Mouse (Mus musculus) ZHBTc4 (cell line): ENCODE results near the gene Ap3d1.

ENCODE experiments used
- DNase-seq: peaks from one replicate; pipeline ENCODE4 v3.0.0-alpha.2; 2011; ENCODE audit warnings: low read depth, low spot score

Ap3d1 gene

DNA sequence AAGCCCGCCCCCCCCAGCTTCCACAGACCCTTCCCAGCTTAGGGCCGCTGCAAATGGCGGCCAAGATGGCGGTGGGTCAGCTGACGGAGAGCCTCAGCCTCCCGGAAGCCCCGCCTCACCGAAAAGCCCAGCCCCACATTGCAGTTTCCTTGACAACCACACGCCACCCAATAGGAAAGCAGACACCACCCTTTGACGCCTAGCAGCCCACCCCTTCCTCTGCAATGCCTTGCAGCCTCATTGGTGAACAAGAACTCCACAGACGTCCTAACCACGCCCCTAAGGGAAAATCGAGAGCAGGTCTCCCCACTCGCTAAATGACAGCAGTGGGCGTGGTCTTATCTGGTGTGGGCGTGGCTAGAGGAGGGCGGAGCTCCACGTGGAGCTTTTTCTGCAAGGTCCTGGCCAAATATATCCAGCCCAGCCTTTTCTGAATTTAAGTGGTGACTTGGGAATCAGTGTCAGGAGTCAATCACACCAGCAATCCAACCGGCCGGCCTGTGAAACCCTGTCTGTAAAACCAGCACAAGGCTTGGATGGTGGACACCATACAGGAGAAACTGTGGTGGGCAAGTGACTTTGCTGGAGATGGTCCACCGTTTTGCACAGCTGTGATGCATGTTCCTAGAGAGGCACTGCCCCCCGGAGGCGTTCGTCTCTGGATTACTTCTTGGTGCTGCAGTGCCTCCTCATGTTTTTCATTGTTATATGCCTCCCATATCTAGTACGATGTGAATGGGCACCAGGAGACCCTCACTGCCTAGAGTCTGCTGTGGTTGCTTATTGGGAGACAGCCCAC lies at the start of gene Ap3d1:
Ap3d1 (minus strand) TSS at position 85 of the 799 bp plus-strand sequence.
- DNase-seq: peak; percentile 100

DNA sequence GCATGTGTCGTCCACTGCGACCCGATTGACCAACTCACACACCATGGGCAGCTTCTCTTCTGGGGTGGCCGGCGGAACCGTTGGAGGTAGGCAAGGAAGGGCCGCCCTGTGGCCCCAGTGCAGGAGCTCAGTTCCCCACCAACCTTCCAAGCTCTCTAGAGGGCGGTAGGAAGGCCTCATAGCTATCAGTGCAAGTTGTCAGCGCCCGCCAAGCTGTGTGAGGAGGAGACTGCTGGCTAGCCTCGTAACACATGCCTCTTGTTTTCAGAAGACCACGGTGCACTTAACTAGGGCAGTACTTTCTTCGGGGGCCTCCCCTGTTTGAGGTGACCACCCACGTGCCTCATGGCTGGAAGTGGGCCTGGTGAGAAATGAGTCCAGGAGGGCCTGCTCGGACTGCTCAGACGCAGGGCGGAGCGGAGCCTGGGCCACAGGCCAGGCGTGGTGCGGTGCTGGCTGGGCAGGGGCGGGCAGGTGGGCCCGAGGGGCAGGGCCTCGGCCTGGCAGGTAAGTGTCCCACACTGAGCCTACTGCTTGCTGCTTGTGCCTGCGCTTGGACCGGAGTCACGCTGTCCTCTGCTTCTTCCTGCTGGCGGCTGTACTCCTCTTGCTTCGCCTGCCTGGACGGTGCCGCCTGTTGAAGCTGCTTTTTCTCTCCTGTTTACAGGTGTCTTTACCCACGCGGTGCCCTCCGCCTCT lies 49.6 kb upstream of the Ap3d1 start:
- peak; percentile 52 for DNase-seq

DNA sequence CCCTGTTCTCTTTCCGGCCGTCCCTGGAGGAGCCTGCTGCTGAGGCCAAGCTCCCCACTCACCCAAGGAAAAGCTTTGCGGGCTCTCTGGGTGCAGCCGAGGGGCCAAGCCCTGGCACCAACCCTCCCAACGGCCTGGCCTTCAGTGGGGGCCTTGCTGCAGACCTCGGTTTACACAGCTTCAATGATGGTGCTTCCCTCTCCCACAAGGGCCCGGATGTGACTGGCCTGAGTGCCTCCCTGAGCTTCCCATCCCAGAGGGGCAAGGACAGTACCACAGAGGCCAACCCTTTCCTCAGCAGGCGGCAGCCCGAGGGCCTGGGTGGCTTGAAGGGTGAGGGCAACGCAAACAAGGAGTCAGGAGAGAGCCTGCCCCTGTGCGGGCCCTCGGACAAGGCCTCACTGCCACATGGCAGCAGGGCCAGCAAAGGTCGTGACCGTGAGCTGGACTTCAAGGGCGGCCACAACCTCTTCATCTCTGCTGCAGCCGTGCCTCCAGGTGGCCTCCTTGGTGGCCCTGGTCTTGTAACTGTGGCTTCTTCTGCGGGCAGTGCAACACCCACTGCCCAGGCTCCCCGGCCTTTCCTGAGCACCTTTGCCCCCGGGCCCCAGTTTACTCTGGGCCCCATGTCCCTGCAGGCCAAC lies 48.8 kb upstream of the Ap3d1 start:
- no peak for DNase-seq

DNA sequence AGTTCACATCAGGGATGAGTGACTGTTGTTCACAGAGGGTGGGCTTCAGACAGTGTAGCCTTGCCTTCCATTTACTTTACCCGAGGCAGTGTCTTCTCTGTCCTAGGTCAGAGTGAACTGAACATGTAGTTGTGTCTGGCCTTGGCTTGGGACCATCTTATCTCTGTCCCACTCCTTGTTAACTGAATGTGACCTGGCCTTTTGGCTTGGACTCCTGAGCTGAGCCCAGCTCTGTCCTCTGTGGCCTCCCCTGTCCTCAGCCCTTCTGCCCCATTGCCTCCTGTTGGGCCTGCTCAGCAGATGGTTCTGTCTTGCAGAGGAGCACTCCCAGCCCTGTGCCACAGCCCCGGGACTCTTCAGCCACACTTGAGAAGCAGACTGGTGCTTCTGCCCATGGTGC lies 45.5 kb upstream of the Ap3d1 start:
- no peak for DNase-seq

DNA sequence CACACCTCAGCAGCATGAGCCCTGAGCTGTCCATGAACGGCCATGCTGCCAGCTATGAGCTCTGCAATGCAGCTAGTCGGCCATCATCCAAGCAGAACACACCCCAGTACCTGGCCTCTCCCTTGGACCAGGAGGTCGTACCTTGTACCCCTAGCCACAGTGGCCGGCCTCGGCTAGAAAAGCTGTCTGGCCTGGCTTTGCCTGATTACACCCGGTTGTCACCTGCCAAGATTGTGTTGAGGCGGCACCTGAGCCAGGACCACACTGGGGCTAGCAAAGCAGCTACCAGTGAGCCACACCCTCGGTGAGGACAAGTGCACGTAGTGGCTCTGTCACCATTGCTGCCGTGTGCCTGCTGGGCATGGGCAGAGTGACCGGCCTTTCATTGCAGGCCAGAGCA lies 43.9 kb upstream of the Ap3d1 start:
- DNase-seq: no peak

DNA sequence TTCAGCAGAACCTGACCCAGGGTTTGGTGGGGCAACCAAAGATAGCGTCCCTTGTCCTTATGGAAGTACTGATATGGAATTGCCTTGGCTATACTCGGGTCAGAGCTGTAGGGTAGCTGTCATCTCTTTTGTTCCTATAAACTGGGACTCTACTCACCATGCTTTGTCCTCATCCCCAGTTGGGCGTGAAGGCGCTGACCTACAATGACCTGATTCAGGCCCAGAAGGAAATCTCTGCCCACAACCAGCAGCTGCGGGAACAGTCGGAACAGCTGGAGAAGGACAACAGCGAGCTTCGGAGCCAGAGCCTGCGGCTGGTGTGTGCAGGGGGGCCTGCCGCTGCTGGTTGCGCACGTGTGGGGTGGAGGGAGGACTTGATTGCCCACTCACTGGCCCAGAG lies 42.8 kb upstream of the Ap3d1 start:
- no peak for DNase-seq

DNA sequence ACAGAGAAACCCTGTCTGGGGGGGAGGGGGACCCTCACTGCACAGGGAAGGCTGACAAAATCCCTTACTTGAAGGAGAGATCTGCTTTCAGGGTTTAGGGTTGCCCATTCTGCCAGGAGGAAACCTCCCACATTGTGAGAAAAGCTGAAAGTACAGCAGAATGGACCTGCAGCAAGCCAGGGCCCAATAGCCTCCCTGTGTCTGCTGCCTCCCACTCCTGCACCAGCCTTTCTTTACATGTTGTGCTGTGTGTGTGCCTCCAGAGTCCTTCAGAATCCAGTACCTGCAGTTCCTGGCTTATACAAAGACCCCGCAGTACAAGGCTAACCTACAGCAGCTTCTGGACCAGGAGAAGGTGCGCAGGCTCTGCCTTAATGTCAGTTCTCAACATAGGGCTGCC lies 42.2 kb upstream of the Ap3d1 start:
- DNase-seq: no peak

DNA sequence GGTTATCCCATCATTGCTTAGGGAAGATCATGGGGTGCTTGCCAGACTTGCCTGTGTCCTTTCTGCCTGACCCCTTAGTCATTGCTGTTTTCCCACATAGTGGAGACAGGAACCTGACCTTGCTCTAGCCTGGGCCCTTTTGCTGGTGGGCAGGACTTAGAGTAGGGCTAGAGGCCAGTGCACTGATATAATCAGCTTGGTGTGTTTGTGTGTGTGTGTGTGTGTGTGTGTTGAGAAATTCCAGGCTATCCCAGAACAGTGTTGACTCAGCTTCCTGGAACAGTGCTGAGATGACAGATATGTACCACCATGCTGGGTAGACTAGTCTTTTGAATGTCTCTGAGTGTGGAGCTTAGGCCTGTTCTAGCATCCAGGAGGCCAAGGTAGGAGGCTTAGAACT lies 37.5 kb upstream of the Ap3d1 start:
- DNase-seq: no peak

DNA sequence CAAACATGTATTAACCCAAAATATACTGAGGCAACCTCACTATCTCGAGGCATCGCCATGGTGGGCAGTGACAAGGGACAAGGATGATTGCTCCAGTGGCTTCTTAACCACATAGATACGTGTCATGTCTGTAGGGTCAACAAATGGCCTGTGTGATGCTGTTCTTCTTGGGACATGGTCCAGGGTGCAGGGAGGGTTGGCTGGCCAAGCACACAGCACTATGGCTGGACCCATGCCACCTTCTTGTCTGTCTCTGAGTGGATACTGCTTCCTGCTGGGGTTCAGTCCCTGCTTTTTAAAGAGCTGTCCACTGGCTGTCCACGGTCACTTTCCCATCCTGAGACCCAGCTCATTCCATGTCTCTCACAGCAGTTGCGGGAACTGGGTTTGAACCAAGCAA lies 35.1 kb upstream of the Ap3d1 start:
- DNase-seq: no peak

DNA sequence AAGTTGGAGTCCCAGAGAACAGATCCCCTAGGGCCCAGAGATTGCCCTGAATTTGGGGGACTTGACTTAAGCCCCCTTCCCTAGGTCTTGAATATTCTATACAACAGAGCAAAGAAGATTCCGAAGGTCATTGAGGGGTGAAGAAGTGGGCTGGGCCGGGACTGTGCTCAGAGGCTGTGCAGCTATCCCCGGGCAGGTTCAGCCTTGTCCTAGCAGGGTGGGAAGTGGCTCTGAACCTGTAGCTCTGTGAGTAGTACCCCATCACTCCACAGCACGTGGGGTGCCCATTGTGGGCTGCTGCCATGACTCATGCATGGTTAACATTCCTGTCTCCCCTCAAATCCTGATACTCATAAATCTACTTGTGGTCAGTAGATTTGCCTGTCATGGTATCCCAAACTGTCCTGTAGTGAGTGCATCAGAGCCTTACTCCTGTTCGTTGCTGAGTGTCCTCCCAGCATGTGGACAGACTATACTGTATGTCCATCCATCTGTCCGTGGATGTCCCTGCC lies 34.4 kb upstream of the Ap3d1 start:
- DNase-seq: no peak

DNA sequence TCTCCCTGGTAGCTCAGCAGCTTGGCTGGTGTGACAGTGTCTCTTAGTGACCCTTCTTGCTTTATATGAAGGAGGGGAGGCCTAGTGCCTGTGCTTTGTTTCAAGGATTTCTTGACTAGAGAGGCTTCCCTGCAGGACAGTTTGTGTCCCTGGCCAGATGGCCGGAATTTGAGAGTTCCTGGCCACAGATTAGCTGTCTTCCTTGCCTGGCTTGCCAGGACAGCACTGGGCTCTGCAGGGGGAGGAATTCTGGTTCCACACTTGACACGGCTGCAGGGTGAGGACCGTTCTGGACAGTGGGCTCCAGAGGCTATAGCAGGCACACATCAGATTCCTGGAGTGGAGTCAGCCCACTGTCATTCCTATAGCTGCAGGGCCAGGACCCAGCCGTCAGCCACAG lies 33.7 kb upstream of the Ap3d1 start:
- no peak for DNase-seq

DNA sequence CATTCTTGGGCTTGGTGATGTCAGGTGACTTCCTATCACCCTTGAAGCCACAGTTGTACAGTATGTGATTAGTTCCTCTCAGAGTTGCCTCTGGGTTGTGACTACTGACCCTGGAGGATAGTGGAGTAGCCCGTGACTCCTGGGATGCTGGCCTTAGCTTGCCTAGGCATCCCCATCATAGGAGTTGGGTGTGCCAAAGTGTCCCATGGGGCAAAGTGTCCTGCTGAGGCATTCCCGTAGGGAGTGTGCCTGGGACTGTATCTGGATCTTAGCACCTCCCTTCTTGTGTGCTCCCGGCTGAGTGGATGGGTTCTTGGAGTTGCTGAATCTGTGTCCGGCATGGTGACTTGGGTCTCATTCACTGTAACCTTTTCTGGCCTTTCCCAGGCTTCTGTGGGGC lies 32.9 kb upstream of the Ap3d1 start:
- DNase-seq: no peak

DNA sequence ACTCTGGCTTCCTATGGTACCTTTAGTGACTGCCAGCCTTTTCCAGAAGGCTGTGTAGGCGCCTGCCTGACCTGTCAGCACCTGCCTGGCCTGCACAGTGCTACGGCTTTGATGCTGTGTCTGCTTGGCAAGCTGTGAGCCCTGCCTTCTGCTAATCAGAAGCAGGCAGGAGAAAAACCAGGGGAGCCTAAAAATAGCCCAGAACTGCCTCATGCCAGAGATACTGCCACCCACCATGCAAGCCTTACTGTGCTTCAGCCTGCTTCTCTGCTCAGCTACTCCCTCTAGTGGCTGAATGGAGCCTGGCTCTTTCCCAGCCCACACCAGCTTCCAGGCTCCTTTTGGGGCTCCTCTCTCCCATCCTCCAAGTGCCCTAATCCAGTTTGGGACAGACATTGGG lies 32.5 kb upstream of the Ap3d1 start:
- DNase-seq: peak; percentile 73

DNA sequence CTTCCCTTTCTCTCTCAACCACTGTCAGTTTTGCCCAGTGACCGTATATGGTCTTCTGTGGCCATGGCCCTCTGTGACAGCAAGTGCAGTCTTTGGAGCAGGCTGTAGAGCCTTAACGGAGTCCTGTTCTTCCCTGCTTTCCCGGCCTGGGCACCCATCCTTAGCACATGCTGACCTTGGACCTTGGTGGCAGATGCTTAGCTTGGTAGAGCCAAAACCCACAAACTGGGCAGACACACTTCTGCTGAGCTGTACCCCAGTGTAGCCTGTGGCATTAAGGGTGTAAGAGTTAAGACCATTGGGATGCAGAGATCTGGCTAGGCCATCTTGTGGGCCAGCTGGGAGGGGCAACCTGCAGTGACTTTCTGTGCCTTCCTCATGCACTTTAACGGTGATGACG lies 31.8 kb upstream of the Ap3d1 start:
- no peak for DNase-seq

DNA sequence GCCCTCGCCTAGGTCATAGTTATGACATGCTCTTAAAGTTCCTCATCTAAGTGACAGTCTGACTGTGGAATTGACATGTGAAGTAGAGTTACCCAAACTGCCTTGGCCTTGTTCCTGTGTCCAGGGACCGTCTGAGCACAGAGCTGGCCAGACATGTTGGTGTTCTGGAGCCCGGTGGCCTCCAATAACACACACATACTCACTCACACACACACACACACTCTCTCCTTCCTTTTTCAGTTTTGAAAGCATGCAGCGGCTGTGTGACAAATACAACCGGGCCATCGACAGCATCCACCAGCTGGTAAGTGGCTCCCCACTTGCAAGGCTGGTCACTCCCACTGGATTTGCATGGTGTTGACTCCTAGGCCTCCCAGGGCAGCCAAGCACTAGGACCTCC lies 26.3 kb upstream of the Ap3d1 start:
- DNase-seq: no peak

DNA sequence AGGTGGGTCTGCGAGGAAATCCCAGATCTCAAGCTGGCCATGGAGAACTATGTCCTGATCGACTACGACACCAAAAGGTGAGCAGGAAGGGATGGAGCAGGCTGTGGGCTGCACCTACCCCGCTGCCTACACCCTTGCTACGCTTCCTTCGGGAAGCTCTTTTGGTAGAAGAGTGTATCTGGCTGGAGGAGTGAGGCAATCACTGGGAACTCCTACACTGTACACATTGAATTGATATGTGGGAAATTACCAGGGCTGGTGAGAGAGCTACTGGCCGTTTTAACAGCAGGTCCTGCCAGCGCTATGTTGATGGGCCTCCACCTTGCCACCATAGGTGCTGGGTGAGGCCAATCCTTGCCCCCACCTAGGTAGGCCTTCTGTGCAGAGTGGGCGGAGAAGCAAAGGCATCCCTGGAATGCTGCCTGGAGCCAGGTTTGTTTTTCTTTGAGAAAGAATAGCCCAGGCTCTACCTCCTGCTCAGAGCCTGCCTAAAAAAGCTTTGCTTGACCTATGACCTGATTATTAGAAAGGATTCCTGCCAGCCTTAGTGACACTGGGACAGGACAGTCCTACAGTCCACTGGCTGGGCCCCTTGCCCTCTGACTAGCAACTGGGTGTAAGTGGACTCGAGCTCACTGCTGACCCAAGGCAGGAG lies 24.2 kb upstream of the Ap3d1 start:
- DNase-seq: peak; percentile 59

DNA sequence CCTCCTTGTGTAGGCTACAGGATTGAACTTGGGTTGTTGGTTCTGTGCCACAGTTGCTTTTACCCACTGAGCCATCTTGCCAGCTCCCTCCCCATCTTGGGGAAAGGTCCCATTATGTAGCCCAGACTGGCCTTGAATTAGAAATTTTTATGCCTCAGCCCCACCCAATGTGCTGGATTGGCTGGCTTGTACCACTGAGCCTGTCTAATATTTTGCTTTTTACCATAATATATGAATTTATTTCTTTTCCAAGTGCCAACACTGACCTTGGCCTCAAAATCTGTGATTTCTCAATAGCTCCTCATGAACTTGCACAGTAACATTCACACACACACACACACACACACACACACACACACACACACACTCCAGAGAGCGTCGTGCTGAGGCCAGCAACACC lies 23.7 kb upstream of the Ap3d1 start:
- DNase-seq: no peak

DNA sequence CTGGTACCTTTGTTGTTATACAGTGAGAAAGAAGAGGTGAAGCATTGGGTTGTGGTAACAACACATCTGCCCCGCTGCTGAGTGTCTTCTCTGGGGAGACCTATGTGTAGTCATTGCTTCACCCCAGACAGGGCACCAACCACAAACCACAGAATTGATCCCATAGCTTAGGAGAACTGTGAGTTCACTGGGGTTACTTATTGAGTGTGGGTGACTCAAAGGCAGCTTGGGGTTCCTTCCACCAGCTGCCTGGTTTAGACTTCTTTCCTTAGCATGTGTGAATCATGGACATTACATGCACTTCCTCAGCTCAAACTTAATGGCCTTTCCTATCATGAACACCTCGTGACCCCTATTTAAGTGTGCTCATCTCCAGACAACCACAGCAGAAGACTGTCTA lies 21.4 kb upstream of the Ap3d1 start:
- DNase-seq: no peak

DNA sequence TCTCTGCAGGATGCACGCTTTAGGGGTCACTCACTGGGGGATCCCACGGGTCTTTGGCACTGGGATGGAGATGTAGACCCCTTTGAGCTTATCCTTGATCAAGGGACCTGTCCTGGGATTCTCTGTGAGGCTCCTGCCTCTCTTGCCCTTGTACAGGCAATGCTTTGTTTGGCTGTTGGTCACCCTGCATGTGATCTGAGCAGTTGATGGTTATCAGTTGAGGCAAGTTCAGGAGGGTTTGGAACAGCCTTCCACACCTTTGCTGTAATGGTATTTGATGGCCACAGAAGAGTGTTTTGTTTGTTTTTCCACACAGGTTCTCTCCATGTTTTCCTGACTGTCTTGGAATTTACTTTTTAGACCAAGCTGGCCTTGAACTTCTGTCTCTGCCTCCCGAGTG lies 19.8 kb upstream of the Ap3d1 start:
- no peak for DNase-seq

DNA sequence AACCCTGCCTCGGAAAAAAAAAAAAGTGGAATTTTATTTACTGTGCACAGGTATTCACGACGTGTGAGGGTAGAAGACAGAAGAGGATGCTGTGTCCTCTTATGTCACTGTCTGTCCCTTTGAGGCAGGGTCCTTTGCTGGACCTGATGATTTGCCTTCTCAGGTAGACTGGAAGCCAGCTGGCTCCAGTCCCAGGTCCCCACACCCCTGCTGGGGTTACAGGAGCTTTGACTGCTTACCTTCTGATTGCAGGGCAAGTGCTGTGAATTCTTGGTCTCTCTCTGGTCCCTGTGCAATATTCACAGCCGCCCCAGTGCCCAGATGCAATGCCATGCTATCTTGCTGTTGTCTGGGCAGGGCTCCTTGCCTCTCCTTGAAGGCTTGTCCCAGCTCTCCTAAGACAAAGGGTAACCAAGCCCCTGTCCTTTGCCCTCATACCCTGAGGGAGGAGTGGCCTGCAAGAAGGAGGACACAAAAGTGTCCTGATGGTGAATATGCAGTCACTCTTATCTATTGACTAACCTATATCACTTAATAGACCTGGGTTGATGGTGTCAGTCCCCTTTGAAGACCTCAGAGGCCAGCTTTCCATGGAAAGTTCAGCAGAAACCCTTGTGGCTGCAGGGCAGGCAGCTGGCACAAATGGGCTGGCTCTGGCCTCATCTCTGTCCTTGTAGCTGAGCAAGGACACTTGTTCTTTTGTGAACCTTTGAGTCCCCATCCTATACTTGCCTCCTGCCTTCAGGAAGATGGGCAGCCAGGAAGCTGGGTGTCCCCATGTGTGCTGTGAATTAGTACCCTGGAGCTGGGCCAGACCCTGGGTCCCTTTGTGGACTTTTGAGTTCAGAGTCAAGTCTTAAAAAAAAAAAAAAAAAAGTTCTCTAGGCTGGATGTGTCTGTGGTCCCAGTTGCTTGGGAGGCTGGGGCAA lies 18.8 kb upstream of the Ap3d1 start:
- DNase-seq: no peak

DNA sequence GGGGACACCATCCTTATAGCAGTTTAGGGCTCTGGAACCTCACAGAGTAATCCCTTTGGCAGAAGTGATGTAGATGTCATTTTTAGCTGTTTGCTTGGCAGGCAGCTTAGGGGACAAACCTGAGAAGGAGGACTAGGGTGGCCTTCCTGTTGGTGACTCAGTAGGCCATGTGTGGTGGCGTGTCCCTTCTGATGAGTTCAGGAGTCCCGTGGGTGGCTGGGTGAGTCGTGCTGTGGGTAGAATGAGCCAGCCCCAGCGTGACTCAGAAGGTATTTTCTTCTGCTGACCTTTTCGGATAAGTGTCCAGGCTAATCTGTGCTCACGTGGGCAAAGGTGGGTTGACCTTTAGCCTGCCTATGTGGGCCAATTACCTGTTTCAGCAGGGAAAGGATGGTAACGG lies 16.6 kb upstream of the Ap3d1 start:
- no peak for DNase-seq
